In genomic region chr13:52524313-52524712, GRCm38 (mm10) we compare ENCODE assay signal across 25 mouse cellular contexts. TPM values are rescaled to one million over a fixed set of nuclear protein-coding genes. Genes with fewer than 3 reads are reported as not detected.
A peak's percentile ranks its signal among the peaks of the same experiment; 100 is the strongest.
DNase-seq lines count a peak whose midpoint lies in the region; ATAC-seq and TF ChIP-seq lines count a peak whose summit lies in the region.
"Had no signal": no experiment of that assay in that cellular context is flagged by ENCODE, and none has a peak within 500 bp of the region (broad histone marks: within the 10 kb centered on the region; RNA-seq: fewer than 3 reads in every experiment).

No protein-coding gene starts in this region.

- TF ChIP-seq CTCF in left cerebral cortex, adult 2 months (IDR thresholded peaks at IDR 0.05): no peak

- H3K27ac ChIP-seq in left cerebral cortex, adult 2 months: no peak overlapping the region
- no peak overlapping the region for H3K27ac ChIP-seq in kidney, embryonic 14.5 days (ENCODE audit: low read depth, low read length)
- H3K27ac ChIP-seq: embryonic facial prominence, embryonic 12.5 days; embryonic facial prominence, embryonic 15.5 days; hindbrain, embryonic 14.5 days had no signal

- H3K9me3 ChIP-seq in kidney, embryonic 14.5 days (ENCODE audit: control insufficient read depth, low read length): no peaks in the 10 kb centered on the region
- H3K9me3 ChIP-seq: embryonic facial prominence, embryonic 12.5 days; embryonic facial prominence, embryonic 15.5 days had no signal

- no peaks in the 10 kb centered on the region for H3K4me1 ChIP-seq in kidney, embryonic 14.5 days (ENCODE audit: control insufficient read depth, insufficient read depth, low read length)
- H3K4me1 ChIP-seq: embryonic facial prominence, embryonic 12.5 days; embryonic facial prominence, embryonic 15.5 days had no signal

- H3K4me3 ChIP-seq in left cerebral cortex, adult 2 months: peak overlapping the region; percentile 21; the same call in 1 of the 2 replicates
- H3K4me3 ChIP-seq in kidney, embryonic 14.5 days (ENCODE audit: low read length): no peak overlapping the region
- H3K4me3 ChIP-seq: embryonic facial prominence, embryonic 12.5 days; embryonic facial prominence, embryonic 15.5 days had no signal

- ATAC-seq in frontal cortex, adult (ENCODE audit: low TSS enrichment): 0 out of 2 replicates have a peak, but pooled peaks have one; percentile 25
- no peak for ATAC-seq in kidney, embryonic 14.5 days (ENCODE audit: low FRiP score, low TSS enrichment)
- ATAC-seq: forebrain, embryonic 14.5 days; forebrain, postnatal 0 days; intestine, postnatal 0 days; Patski had no signal

- H3K4me2 ChIP-seq in kidney, embryonic 14.5 days (replicated peaks; ENCODE audit: low read depth, low read length): no peak overlapping the region
- H3K4me2 ChIP-seq: embryonic facial prominence, embryonic 12.5 days; embryonic facial prominence, embryonic 15.5 days; heart, embryonic 11.5 days; hindbrain, embryonic 14.5 days had no signal

- WGBS in kidney, embryonic 14.5 days: 77% methylated on average over 11 of the region's 11 CpGs

- DNase-seq in cerebellum, adult 9-10 months: peak; percentile 41
- DNase-seq in cerebellum, postnatal 4 days (ENCODE audit: low spot score in 2 of 2): no peak
- DNase-seq in frontal cortex, postnatal 36 days (ENCODE audit: low spot score in 2 of 2): no peak
- DNase-seq in left cerebral cortex, adult 2 months (ENCODE audit: extremely low spot score in 1 of 2, low spot score in 2 of 2): no peak
- no peak for DNase-seq in left cerebral cortex, postnatal 10 days (ENCODE audit: extremely low spot score in 1 of 2, low spot score in 2 of 2)
- peak; percentile 51 for DNase-seq in brain, adult 2 months (ENCODE audit: low read depth, low spot score)
- DNase-seq: adrenal gland, postnatal 10 days; adrenal gland, postnatal 36 days; B cell, adult 2 months; cerebellum, adult 11 months; forebrain, postnatal 0 days; gastrocnemius, postnatal 10 days; gastrocnemius, postnatal 36 days; kidney, adult 2 months had no signal

- no peaks in the 10 kb centered on the region for H3K36me3 ChIP-seq in kidney, embryonic 14.5 days (ENCODE audit: control insufficient read depth, insufficient read depth, low read length)
- H3K36me3 ChIP-seq: embryonic facial prominence, embryonic 12.5 days; embryonic facial prominence, embryonic 15.5 days; G1E had no signal

- no peak overlapping the region for H3K9ac ChIP-seq in kidney, embryonic 14.5 days (ENCODE audit: low read depth, low read length)
- H3K9ac ChIP-seq: embryonic facial prominence, embryonic 12.5 days; embryonic facial prominence, embryonic 15.5 days; forebrain, postnatal 0 days; hindbrain, embryonic 14.5 days had no signal

- no peaks in the 10 kb centered on the region; the same call in 1 of the 2 replicates for H3K27me3 ChIP-seq in kidney, embryonic 14.5 days (ENCODE audit: control insufficient read depth, insufficient read depth, low read length)
- H3K27me3 ChIP-seq: CH12.LX had no signal

- intact Hi-C loops in left cerebral cortex, adult 2 months (cut with DNase I): no loop called here
- intact Hi-C loops in left cerebral cortex, postnatal 10 days (cut with DNase I): no loop called here

RNA-seq across cellular contexts. Expression of gene Diras2, which starts 6.8 kb away (rescaled TPM):
- 100 to 1,000 TPM; 170 to 185 TPM for total RNA-seq in left cerebral cortex, adult 2 months (2021)
- 100 to 1,000 TPM; 157 to 173 TPM for total RNA-seq in left cerebral cortex, postnatal 10 days (2021)
- 0.18 and 0.23 TPM in 2 replicates for polyA plus RNA-seq in kidney, embryonic 14.5 days (2014; fragmentation: Nextera tagmentation; extraction: Ambion mirVana)
- polyA plus RNA-seq: G1E, Patski had no signal

RNA-seq across cellular contexts. Expression of gene Syk, which starts 58.7 kb away (rescaled TPM):
- total RNA-seq in left cerebral cortex, adult 2 months (2021): 1 to 10 TPM; 2.6 to 3.3 TPM
- total RNA-seq in left cerebral cortex, postnatal 10 days (2021): 1 to 10 TPM; 4.8 to 4.9 TPM
- 5.9 and 10.0 TPM in 2 replicates for polyA plus RNA-seq in kidney, embryonic 14.5 days (2014; fragmentation: Nextera tagmentation; extraction: Ambion mirVana)
- polyA plus RNA-seq: G1E, Patski had no signal

Comparison
In these comparisons a context has a peak if more than half of its experiments do, and no peak if none do; other contexts are left out.
1. DNase-seq: peak in cerebellum, adult 9-10 months (single experiment) and brain, adult 2 months (single experiment); none in cerebellum, postnatal 4 days (0 of 2), frontal cortex, postnatal 36 days (0 of 2), left cerebral cortex, adult 2 months (0 of 2) and left cerebral cortex, postnatal 10 days (0 of 2).